Mouse (Mus musculus) ovary, adult 18-20 months (tissue): Measurements from ENCODE around the gene Ankrd13d.

Source experiments
- DNase-seq: peaks from one replicate; pipeline ENCODE4 v3.0.0; 2022; ENCODE audit warnings: low spot score, mixed read lengths

Ankrd13d gene

DNA sequence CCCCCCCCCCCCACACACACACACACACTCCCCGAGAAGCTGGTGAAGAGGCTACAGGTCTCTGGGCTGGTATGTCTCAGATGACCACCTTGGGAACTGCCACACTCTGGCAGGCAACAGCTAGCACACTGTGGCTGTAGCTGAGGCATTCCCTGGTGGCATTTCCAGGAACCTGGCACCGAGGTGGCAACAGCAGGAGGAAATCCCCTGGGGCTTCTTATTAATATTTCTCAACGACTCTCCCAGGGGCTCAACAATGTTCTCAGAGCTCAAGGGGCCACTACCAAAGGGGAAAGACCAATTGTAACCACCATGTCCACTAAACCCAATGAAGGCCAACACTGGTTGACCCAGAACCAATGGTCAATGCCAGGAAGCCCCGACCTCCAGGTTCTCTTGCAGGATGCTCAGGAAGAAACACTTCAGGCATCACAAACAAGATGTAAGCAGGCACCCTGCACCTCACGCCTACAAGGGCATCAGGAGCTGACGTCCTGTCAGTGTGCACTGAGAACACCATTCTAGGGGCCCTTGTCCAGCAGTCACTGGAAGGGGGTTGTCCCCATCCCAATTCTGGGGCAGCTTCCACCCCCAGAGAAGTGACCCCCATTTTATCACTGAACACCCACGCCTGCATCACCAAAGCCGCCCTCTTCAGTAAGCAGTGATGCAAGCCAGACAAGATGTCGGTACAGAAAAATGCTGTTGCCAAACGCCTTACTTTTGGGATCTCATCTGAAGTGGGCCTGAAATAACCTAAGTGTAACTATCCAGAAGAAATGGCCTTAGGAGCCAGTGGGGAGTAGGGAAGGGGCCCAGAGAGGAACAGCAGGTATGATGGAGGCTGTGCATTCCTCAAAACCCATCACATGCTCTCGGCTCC, 18.2 kb upstream of the Ankrd13d start:
- DNase-seq, result no peak

DNA sequence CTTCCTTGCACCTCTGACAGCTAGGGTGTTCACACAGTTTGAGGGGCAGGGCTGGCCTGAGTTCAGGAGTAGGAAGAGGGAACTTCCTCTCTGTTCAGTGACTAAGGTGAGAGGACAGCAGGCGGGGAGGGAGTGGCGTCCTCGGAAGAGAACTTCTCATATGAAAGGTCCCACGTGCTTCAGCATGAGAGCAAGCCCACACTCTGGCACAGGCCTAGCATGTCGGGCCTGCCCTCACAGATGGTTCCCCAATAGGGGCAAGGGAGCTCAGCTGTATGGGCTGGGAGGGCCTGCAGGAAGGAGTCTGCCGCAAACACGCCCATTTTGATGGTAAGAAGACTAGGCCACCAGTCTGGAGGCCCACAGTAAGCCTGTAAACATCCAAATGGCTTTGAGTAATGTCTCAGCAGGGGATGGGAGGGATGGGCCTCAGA, 17.4 kb upstream of the Ankrd13d start:
- no peak for DNase-seq

DNA sequence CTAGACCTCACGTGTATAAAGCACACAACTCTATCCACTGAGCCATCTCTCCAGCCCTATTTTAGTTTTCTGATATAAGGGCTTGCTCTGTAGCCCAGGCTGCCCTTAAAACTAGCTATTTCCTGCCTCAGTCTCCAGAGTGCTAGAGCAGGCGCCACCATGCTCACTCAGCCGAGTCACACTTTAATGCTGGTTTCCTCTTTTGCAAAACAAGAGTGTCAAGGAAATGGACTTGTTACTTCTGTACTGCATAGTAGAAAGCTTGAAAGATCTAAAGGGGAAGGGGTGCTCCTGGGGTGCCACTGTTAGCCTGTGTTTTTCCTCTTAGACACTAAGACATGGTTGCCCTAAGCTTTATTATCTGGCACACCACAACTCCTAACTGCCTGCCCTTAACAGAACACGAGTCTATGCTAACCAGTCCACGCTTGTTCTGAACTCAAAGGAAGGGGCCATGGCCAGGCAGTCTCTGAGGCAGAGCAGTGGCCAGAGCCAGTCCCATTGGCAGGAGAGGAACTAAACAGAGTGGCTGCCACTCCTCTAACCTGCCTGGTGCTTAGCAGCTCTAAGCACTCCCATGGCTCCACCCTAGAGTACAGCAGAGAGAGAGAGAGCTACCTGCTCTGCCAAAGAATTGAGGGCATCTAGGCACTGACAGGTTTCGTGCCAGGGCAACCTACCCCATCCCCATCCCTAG, 16.8 kb upstream of the Ankrd13d start:
- DNase-seq, result no peak

DNA sequence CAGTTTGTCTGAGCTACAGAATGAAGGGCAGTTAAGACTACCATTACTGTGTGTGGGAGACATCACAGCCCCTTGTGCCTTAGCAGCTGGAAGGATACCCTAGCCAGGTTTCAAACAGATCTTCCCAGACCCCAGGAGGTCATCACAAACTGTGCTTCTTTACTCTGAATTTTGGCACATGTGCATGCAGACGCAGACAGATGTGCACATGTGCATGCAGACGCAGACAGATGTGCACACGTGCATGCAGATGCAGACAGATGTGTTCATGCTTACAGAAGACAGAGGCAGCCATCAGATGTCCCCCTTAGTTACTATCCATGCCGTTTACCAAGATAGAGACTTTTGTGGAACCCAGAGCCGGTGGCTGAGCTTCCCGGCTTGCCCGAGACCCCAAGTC, 16.2 kb upstream of the Ankrd13d start:
- DNase-seq, result no peak

DNA sequence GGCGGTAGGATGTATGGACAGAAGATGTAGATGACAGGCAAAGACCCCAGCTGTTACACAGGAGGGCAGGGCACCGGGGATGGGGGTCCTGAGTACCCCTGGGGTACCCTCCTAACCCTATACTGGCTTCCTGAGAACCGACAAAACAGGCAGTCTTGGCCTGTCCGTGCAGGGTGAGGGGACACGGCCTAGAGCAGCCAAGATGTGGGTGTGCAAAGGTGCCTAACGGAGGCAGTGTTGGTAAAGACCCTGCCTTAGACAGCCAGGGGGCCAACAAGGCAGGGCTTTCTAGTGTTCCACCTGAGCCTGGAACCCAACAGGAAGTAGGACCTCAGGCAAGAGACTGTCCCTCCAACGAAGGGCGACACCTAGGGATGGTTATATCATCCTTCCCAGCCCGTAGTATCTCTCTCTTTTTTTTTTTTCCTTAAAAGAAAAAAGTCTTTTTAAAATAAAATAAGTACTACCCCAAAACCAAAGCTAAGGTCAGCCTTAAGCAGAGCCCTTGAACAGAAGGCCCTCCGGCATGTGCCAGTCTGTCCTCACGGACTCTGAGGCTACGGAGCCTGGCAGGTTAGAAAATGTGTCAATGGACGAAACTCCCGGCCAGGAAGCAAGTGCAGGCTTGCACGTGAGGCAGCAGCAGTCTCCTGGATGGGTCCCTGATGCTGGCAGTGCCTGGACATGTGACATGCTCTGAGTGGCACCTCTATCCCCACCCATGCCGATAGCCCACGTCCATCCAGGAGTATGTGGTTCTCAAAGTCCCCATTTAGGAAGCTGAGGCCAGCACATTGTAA, 15.6 kb upstream of the Ankrd13d start:
- DNase-seq, result no peak

DNA sequence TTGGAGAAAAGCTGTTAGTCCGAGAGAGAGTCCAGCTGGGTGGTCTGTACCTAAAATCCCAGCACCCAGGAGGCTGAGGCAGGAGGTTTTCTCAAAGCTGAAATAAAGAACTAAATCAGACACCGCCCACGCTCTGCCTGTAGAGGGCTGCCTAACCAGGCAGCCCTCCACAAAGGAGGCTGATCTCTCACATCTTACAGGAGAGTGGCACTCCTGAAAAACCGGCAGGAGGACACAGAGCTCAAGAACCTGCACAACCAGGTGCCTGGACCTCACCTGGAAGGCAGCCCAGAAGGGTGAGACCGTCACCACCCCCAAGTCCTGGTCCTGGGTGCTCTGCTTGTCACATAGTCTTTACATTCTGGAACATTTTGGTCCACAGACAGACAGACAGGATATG, 14.9 kb upstream of the Ankrd13d start:
- DNase-seq, result no peak

DNA sequence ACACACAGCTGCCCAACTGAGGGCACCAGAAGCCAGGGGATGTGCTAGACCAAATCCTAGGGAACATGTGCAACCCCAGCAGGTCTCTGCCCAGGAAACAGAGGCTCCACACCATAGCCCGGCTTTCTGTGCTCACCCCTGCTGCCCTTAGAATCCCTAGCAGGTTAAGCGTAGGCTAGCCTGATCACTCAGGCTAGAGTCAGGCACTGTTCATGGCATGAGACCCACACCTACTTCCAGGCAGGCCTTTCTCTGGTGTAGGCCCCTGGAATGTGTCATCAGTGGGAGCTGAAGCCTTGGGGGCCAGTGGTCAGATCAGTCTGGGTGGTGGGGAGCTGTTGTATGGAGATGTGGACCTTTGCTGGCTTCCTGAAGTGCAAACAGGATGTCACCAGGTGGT, 13.7 kb upstream of the Ankrd13d start:
- no peak for DNase-seq

DNA sequence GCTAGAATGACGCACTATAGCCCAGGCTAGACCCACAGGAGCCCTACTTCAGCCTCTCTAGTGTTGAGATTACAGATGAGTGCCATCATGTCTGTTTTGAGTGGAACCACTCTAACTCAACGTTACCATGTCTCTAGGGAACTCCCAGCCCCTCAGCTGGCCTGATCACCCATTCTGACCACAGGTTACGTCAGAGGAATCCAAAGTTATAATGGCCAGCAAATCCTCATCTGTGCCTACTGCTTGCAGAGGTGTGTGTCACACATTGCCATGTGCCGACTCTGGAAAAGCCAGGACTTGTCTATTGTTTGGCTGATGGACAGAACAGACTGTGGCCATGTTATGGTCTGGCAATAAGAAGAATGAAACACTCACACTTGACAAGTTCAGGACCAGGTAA, 12.5 kb upstream of the Ankrd13d start:
- no peak for DNase-seq

DNA sequence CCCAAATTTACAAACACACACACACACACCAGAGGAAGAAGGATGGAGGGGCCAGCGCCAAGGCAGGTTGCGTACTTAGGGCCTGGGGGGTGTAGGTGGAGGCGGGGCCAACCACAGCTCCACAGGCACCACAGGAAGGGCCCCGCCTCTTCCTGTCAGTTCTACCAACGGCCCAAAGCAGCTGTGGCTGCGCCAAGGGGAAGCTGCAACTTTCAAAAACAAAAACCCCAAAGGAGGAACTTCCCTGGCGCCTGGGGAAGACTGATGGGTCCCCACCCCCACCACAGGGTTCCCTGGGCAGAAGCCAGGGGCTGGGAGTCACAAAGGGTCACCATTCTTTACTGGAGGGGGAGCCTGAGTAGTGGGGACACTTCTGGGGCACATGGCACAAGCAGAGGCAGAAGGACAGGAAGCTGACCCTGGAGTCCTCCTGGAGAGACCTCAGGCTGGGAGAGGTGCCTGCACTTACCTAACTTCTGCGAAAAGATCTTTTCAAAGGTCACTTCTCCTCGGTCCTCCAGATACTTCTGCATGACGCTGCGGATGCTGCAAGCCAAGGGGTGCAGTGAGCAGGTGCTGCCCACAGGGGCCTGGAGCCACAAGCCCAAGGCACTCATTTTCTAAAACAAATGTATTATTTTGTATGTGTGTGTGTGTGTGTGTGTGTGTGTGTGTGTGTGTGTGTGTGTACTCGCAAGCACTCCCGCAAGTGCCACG, 11.6 kb upstream of the Ankrd13d start:
- no peak for DNase-seq

DNA sequence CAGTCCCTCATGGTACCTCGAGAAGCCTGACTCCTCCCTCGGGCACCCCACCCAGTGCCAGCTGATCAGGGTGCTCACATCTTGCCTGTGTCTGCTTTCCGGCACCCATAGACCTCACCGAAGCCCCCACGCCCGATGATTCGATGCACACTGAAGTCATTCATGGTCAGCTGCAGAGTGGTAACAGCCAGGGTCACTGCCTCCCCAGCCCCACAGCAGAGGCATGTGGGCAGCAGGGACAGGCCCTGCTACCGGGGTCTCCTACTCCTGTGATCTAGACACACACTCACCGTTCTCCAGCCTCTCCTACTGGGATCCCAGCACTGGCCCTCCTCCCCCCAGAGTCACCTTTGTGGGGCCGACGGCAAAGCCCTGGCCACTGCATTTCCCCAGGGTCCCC, 8.2 kb upstream of the Ankrd13d start:
- DNase-seq, result no peak

DNA sequence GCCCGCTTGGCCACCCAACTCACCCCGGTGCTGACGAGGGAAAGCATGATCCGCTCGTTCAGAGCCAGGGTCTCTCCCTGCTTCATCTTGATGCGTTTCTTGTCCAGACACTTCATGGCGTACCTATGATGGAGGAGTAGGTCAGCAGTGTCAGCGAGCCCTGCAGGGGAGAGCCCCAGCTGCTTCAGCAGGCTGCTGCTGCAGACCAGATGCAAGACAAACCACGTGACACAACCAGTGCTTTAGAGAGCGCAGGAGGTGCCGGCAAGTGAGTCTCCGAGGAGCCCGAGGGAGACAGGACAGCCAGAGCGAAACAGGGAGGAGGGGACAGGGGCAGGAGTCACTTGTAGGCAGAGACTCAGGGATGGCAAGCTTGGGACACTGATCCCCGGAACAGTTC, 7.8 kb upstream of the Ankrd13d start:
- no peak for DNase-seq

DNA sequence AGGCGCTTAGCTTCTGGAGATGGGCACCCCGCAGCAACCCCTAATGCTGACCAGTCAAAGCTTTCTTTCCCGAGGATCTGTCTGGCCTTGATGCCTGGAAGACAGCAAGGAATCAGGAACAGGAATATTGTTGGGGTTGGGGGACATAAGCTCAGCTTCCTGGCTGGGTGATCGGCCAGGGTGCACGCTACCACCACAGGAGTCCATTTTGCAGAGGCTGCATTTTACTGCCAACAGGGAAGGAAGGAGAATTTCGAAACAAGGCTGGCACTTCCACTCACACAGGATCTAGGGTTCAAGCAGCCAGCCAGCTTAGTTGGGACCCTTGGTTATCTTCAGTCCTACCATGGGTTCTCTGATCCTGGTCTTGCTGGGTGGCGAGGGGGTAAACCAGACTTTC, 716 bp upstream of the Ankrd13d start:
- DNase-seq, result no peak

DNA sequence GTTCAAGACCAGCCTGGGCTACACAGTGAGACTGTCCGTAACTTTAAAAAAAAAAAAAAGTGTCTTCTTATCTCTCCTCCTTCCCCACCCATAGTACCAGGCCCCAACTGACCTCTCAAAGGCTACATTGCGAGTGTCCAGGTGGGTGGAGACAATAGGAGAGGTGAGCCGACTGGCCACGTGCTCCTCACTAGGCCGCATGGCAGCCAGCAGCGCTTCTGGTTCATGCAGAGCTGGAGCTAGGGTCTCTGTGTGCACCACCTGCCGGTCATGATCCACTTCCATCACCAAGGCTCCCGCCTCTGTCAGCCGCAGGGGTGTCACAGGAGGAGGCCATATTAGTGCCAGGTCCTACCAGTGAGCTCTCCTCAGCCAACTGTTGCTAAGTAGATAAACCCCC, 2.5 kb downstream of the Ankrd13d start:
- no peak for DNase-seq

DNA sequence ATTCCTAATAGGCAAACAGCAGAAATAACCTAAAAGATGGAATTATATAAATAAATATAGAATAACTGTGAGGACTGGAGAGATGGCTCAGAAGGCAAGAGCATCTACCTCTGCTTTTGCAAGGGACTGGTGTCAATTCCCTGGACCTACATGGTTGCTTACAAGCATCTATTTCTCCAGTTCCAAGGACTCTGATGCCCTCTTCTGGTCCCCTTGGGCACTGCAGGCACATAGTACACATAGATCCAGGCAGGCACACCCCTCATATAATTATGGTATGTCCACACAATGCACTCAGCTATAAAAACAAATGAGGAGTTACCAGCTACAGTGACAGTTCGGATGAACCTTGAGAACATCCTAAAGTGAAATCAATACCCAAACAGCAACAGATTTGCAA, 3.5 kb downstream of the Ankrd13d start:
- DNase-seq, result no peak

DNA sequence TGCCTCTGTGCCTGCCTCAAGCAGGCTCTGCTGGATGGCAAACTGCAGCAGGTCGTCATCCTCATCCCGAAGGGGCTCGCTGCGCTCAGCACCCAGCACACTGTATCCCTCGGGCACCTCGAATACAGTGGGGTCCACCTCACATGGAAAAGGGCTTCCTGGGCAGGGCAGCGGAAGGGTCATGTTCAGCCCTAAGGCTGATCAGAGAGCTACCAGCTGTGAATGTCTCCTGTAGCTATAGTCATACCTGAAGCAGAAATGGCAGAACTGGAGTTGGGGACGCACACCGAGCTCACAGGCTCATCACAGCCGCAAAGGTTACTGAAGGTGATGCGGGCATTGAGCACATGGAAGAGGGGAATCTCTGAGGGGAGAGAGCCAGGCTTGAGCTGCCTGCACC, 12.0 kb downstream of the Ankrd13d start:
- DNase-seq, result no peak

DNA sequence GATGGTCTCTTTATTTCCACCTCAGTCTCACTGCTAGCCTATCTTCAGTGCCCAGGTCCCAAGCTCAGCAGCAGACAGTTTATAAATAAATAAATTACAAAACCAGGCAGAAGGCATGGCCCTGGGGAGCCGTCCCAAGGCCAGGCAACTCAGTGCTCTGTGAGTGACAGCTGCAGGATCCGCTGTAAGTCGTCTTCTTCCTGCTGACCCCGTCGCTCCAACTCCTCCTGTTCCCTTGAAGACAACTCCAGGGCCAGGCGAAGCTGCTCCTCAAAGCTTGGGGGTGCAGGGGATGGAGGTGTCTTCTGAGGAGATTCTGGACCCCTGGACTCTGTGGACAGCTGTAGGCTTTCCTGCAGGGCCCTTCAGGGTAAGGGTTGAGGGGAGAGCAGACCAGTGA, 12.8 kb downstream of the Ankrd13d start:
- no peak for DNase-seq

DNA sequence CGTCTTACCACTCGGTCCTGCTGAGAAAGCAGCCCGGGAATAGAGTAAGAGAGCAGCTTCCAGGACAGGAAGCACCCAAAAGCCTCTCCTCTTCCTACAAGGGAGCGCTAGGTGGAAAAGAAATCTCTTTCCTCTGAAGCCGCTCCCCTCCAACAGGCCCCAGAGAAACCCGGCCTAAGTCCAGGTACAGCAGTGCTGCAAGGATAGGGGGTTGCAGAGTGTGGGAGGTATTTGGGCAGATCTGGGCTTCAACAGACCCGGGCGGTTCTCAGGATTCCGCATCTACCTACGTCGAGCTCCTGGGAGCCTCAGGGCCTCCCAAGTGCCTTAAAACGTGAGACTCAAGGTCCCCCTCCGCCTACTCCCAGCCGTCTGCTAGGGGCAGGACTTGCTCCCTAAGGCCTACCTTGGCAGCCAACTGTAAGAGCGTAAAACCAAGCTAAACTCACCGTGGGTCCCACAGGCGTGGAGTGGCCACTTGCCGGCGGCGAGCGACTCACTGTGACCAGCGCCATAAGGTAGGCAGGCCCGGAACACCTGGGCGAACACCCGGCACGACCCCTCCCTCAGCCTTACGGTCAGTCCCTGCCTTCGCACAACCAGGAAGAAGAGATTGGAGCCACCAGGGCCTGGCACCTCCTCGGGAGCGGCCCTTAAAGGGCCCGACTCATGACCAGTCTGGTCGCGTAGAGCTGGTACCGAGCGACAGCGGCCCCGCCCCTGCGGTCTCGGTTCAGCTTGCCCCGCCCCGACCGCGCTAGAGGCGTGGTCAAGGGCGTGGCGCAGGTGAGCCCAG, 14.2 kb downstream of the Ankrd13d start, which contains the start of gene Ssh3:
TSS of gene Ssh3 (minus strand) at position 615 of the 796 bp plus-strand sequence.
- DNase-seq, result peak; percentile 78

DNA sequence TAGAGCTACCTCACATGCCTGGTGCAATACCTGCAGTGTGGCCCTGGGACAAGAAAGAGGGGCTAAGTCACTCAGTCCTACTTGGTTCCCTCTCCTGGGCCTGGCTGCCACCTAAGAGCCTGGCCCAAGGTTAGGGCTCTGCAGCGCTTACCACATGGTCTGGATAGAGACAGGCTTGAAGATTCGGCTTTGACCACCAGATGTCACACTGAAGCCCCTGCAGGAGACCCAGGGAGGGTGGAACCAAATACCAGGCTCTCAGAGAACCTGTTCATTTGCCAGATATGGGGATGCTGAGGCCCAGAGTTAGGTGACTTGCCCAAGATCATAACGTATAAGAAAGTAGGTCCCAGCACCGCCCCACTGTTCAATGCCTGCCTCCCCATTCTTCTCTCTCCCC, 17.0 kb downstream of the Ankrd13d start:
- no peak for DNase-seq

DNA sequence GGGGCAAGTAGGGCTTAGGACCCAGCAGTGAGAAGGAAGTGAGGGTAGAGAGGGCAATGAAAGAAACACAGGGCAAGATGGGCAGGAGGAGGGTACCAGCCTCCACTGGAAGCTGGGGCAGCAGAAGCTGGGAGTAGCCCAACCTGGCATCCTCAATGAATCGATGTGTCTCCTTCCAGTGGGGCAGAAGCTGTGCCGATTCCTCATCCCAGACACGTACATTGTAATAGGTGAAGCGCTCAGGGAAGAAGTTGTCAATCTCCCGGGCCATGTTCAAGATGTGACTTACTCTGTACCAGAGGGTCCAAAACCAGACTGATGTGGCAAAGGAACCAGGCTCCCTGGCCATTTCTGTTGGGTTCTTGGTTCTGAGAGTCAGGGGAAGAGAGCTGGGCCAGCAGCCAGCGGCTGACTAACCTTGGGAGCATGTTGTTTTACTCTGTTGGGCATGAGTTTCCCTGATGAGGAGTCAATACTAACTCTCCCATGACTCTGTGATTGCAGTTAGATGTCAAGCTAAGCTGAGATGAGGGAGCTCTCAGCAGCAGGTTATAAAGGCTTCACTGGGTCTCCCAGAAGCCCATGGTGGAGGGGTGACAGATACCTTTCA, 18.7 kb downstream of the Ankrd13d start:
- DNase-seq, result no peak

DNA sequence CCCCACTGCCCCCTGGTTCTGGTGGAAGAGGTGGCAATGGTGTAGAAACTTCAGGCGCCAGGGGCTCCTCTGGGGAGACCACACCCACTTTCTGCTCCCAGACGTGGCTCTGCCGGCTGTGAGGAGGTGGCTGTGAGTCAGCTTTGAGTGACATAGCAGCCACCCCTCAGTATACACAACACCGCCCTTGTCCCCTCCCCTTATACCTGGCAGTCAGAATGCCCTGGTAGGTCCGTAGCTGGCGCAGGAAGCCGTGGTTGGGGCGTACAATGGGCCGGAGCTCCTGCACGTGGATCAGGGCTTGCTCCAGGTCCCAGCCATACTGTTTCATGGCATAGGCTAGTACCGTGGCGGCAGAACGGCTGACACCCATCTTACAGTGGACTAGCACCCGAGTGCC, 19.2 kb downstream of the Ankrd13d start:
- no peak for DNase-seq

DNA sequence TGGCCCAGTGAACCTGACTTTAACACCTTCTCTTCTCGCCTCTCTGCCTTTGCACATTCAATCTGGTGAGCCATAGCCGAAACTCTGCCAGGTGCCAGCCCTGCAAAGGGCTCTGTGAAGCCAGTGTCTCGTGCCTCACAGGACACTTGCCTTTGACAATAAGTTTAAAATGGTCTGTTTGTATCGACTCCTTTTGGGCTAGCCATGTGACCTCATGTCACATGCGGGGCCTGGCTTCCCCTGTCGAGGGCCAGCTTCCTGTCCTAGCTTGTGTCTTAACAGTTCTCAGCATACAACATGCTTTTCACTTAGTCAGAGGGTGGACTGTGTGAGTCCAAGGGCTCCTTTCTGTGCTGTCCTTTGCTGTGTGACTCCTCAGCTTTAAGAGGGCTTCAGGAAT, 20.2 kb downstream of the Ankrd13d start:
- no peak for DNase-seq
